Mouse (Mus musculus): ENCODE results near the gene Mgat2. TPM values are rescaled to one million over a fixed set of nuclear protein-coding genes. Genes with fewer than 3 reads are reported as not detected.

Gene Mgat2
- total and polyA plus RNA-seq, 2 experiments from 2014 or later: 50.5 to 66.6 TPM

- Histone ChIP-seq H3K4me1 (ENCODE audit: insufficient read depth) (no peaks in the 10 kb centered on the region), H3K9ac (no peak overlapping the region), H3K27ac (ENCODE audit: low read depth, low read length) (no peak overlapping the region), H3K4me3 (ENCODE audit: low read depth, low read length) (no peak overlapping the region), H3K9me3 (ENCODE audit: low read length) (no peaks in the 10 kb centered on the region), H3K36me3 (ENCODE audit: insufficient read depth) (no peaks in the 10 kb centered on the region), H3K4me2 (ENCODE audit: low read depth) (no peak overlapping the region), H3K27me3 (ENCODE audit: insufficient read depth, low read length) (no peaks in the 10 kb centered on the region)
- no peak for ATAC-seq
- 93% methylated on average over 19 of the region's 19 CpGs for WGBS
- TF ChIP-seq CTCF (IDR thresholded peaks at IDR 0.05; ENCODE audit: low read depth): no peak
- DNase-seq: no peak
Observed at GRCm38 (mm10) chr12:69220613-69221277, 36.8 kb downstream of the Mgat2 start.

GRCm38 (mm10) chr12:69227776-69228466 is 44.0 kb downstream of the Mgat2 start, which contains the start of gene Pole2:
Gene Pole2 (minus strand): TSS chr12:69228195.
- peak within 1 kb of the TSS; percentile 53 for H3K9ac ChIP-seq
- WGBS: under 1% methylated on average over 37 of the region's 37 CpGs
- TF ChIP-seq CTCF (IDR thresholded peaks at IDR 0.05; ENCODE audit: low read depth): 0 out of 2 replicates have a peak, but pooled peaks have one; percentile 16
- H3K4me1 ChIP-seq (ENCODE audit: insufficient read depth): no peaks in the 10 kb centered on the region
- H3K4me3 ChIP-seq (ENCODE audit: low read depth, low read length): peak within 1 kb of the TSS; percentile 68
- H3K27me3 ChIP-seq (ENCODE audit: insufficient read depth, low read length): no peaks in the 10 kb centered on the region
- no peaks in the 10 kb centered on the region for H3K9me3 ChIP-seq (ENCODE audit: low read length)
- H3K36me3 ChIP-seq (ENCODE audit: insufficient read depth): no peaks in the 10 kb centered on the region
- peak within 1 kb of the TSS; percentile 69 for H3K27ac ChIP-seq (ENCODE audit: low read depth, low read length)
- peak; percentile 97 for ATAC-seq
- peak; percentile 89 for DNase-seq
- H3K4me2 ChIP-seq (ENCODE audit: low read depth): peak within 1 kb of the TSS; percentile 40

GRCm38 (mm10) chr12:69229251-69229650 is 45.3 kb downstream of the Mgat2 start:
- Histone ChIP-seq H3K4me3 (ENCODE audit: low read depth, low read length) (no peak overlapping the region), H3K4me1 (ENCODE audit: insufficient read depth) (no peaks in the 10 kb centered on the region), H3K9me3 (ENCODE audit: low read length) (no peaks in the 10 kb centered on the region), H3K27ac (ENCODE audit: low read depth, low read length) (no peak overlapping the region), H3K9ac (no peak overlapping the region), H3K27me3 (ENCODE audit: insufficient read depth, low read length) (no peaks in the 10 kb centered on the region), H3K36me3 (ENCODE audit: insufficient read depth) (no peaks in the 10 kb centered on the region), H3K4me2 (ENCODE audit: low read depth) (no peak overlapping the region)
- 55% methylated on average over 2 of the region's 2 CpGs for WGBS
- no peak for ATAC-seq
- TF ChIP-seq CTCF (IDR thresholded peaks at IDR 0.05; ENCODE audit: low read depth): peak; percentile 16; the same call in 1 of the 2 replicates
- no peak for DNase-seq

GRCm38 (mm10) chr12:69235782-69236181 is 51.8 kb downstream of the Mgat2 start:
- Histone ChIP-seq H3K27me3 (ENCODE audit: insufficient read depth, low read length) (no peaks in the 10 kb centered on the region), H3K27ac (ENCODE audit: low read depth, low read length) (no peak overlapping the region), H3K9me3 (ENCODE audit: low read length) (no peaks in the 10 kb centered on the region), H3K4me3 (ENCODE audit: low read depth, low read length) (no peak overlapping the region), H3K4me2 (ENCODE audit: low read depth) (no peak overlapping the region), H3K4me1 (ENCODE audit: insufficient read depth) (no peaks in the 10 kb centered on the region), H3K9ac (no peak overlapping the region), H3K36me3 (ENCODE audit: insufficient read depth) (no peaks in the 10 kb centered on the region)
- DNase-seq (no peak), ATAC-seq (no peak)
- no peak for TF ChIP-seq CTCF (IDR thresholded peaks at IDR 0.05; ENCODE audit: low read depth)
- 91% methylated on average over 6 of the region's 6 CpGs for WGBS

Small RNAs within 50 kb of the gene (microRNA-seq; reads per million reads assigned to microRNA genes)
- gene Gm47287 (0 reads per million in 2 experiments), gene Gm47295 (0.77 to 1.3 reads per million in 2 experiments)

Other genes starting within 250 kb of the Mgat2 start
- 333 and 593 TPM in 2 replicates for gene Rps29, start 25.0 kb upstream of the Mgat2 start, total RNA-seq (2014; rRNA removed)
- 1,372 and 1,968 TPM in 2 replicates for gene Rps29, start 25.0 kb upstream of the Mgat2 start, polyA plus RNA-seq (2015; fragmentation: Nextera tagmentation; extraction: Ambion mirVana)
- gene Lrr1, start 15.3 kb upstream of the Mgat2 start, total RNA-seq (2014; rRNA removed): 0.71 and 0.85 TPM in 2 replicates
- 2.3 and 3.6 TPM in 2 replicates for gene Lrr1, start 15.3 kb upstream of the Mgat2 start, polyA plus RNA-seq (2015; fragmentation: Nextera tagmentation; extraction: Ambion mirVana)
- gene Rpl36al, start 74 bp upstream of the Mgat2 start, total RNA-seq (2014; rRNA removed): 194 and 311 TPM in 2 replicates
- 396 and 530 TPM in 2 replicates for gene Rpl36al, start 74 bp upstream of the Mgat2 start, polyA plus RNA-seq (2015; fragmentation: Nextera tagmentation; extraction: Ambion mirVana)
- 4.5 and 5.7 TPM in 2 replicates for gene Gm49383, start 12.9 kb downstream of the Mgat2 start, total RNA-seq (2014; rRNA removed)
- 8.8 and 11.7 TPM in 2 replicates for gene Gm49383, start 12.9 kb downstream of the Mgat2 start, polyA plus RNA-seq (2015; fragmentation: Nextera tagmentation; extraction: Ambion mirVana)
- gene Dnaaf2, start 14.3 kb downstream of the Mgat2 start, total RNA-seq (2014; rRNA removed): 6.7 and 6.8 TPM in 2 replicates
- 8.4 and 9.4 TPM in 2 replicates for gene Dnaaf2, start 14.3 kb downstream of the Mgat2 start, polyA plus RNA-seq (2015; fragmentation: Nextera tagmentation; extraction: Ambion mirVana)
- 0.52 and 5.1 TPM in 2 replicates for gene Gm49384, start 20.1 kb downstream of the Mgat2 start, total RNA-seq (2014; rRNA removed)
- 6.7 and 7.8 TPM in 2 replicates for gene Gm49384, start 20.1 kb downstream of the Mgat2 start, polyA plus RNA-seq (2015; fragmentation: Nextera tagmentation; extraction: Ambion mirVana)
- 3.8 and 5.0 TPM in 2 replicates for gene Pole2, start 44.0 kb downstream of the Mgat2 start, total RNA-seq (2014; rRNA removed)
- 2.1 and 2.6 TPM in 2 replicates for gene Pole2, start 44.0 kb downstream of the Mgat2 start, polyA plus RNA-seq (2015; fragmentation: Nextera tagmentation; extraction: Ambion mirVana)
- 11.2 and 12.8 TPM in 2 replicates for gene Klhdc1, start 57.0 kb downstream of the Mgat2 start, total RNA-seq (2014; rRNA removed)
- 22.0 and 23.7 TPM in 2 replicates for gene Klhdc1, start 57.0 kb downstream of the Mgat2 start, polyA plus RNA-seq (2015; fragmentation: Nextera tagmentation; extraction: Ambion mirVana)
- 330 and 340 TPM in 2 replicates for gene Klhdc2, start 112.5 kb downstream of the Mgat2 start, total RNA-seq (2014; rRNA removed)
- 260 and 264 TPM in 2 replicates for gene Klhdc2, start 112.5 kb downstream of the Mgat2 start, polyA plus RNA-seq (2015; fragmentation: Nextera tagmentation; extraction: Ambion mirVana)
- gene Nemf, start 173.0 kb downstream of the Mgat2 start, total RNA-seq (2014; rRNA removed): 44.4 and 47.7 TPM in 2 replicates
- 47.6 and 64.7 TPM in 2 replicates for gene Nemf, start 173.0 kb downstream of the Mgat2 start, polyA plus RNA-seq (2015; fragmentation: Nextera tagmentation; extraction: Ambion mirVana)
- gene Arf6, start 188.0 kb downstream of the Mgat2 start, total RNA-seq (2014; rRNA removed): 108 and 110 TPM in 2 replicates
- gene Arf6, start 188.0 kb downstream of the Mgat2 start, polyA plus RNA-seq (2015; fragmentation: Nextera tagmentation; extraction: Ambion mirVana): 52.9 and 56.3 TPM in 2 replicates
- gene Gm9887, start 188.3 kb downstream of the Mgat2 start, total RNA-seq (2014; rRNA removed): 1.6 and 1.8 TPM in 2 replicates
- 1.1 and 1.8 TPM in 2 replicates for gene Gm9887, start 188.3 kb downstream of the Mgat2 start, polyA plus RNA-seq (2015; fragmentation: Nextera tagmentation; extraction: Ambion mirVana)